Mouse (Mus musculus): ENCODE data around the gene Otulinl. TPM values are rescaled to one million over a fixed set of nuclear protein-coding genes. Genes with fewer than 3 reads are reported as not detected.

The Otulinl gene
- polyA plus RNA-seq, 1 experiment from 2014 or later, result 9.8 TPM

- Histone ChIP-seq H3K9me3 (ENCODE audit: control insufficient read depth, low read length) (no peaks in the 10 kb centered on the region), H3K4me2 (ENCODE audit: low read depth) (no peak overlapping the region), H3K36me3 (ENCODE audit: control insufficient read depth, insufficient read depth, low read length) (no peaks in the 10 kb centered on the region), H3K4me3 (ENCODE audit: low read depth, low read length) (no peak overlapping the region), H3K27ac (ENCODE audit: low read depth, low read length) (no peak overlapping the region), H3K9ac (ENCODE audit: low read length) (no peak overlapping the region), H3K27me3 (ENCODE audit: control insufficient read depth, insufficient read depth, low read length) (no peaks in the 10 kb centered on the region), H3K4me1 (ENCODE audit: control insufficient read depth, insufficient read depth, low read length) (no peaks in the 10 kb centered on the region)
- ATAC-seq (ENCODE audit: insufficient read depth, low FRiP score, low TSS enrichment) (no peak), DNase-seq (ENCODE audit: low spot score) (no peak)
- WGBS, result 85% methylated on average over 3 of the region's 3 CpGs
These were observed 76.1 kb downstream of the Otulinl start for GRCm38 (mm10) chr15:27605252-27605651.

Other genes starting within 250 kb of the Otulinl start
- gene Ank, start 214.9 kb downstream of the Otulinl start, polyA plus RNA-seq (2014; fragmentation: Nextera tagmentation; extraction: Ambion mirVana), result 8.7 and 12.9 TPM in 2 replicates
- gene Otulin, start 50.9 kb downstream of the Otulinl start, polyA plus RNA-seq (2014; fragmentation: Nextera tagmentation; extraction: Ambion mirVana), result 32.8 and 34.6 TPM in 2 replicates